Mouse (Mus musculus) frontal cortex, adult (tissue): ENCODE measurements around the gene Lrr1.
A peak's percentile ranks its signal among the peaks of the same experiment; 100 is the strongest.
"Not testable (repeated sequence)": the region's sequence is repeated elsewhere in the genome, so short reads cannot be mapped to it uniquely, and the experiment has no call there.

ENCODE experiments used
- ATAC-seq: cut with Nextera tagmentation; 2 replicates; pipeline ENCODE4 v1.9.2; 2017; ENCODE audit warnings: mild to moderate bottlenecking, moderate library complexity, mixed read lengths; ENCODE audit not compliant: low TSS enrichment

Gene Lrr1

GRCm38 (mm10) chr12:69164904-69165303 lies 3.7 kb upstream of the Lrr1 start:
- ATAC-seq = no peak

GRCm38 (mm10) chr12:69166861-69167581 lies 1.6 kb upstream of the Lrr1 start:
- not testable (repeated sequence) for ATAC-seq

- ATAC-seq = peak; percentile 50; the same call in 1 of the 2 replicates
Observed at GRCm38 (mm10) chr12:69167656-69168460, 756 bp upstream of the Lrr1 start.

GRCm38 (mm10) chr12:69171307-69171706 lies 2.7 kb downstream of the Lrr1 start:
- no peak for ATAC-seq

GRCm38 (mm10) chr12:69175975-69176374 lies 7.4 kb downstream of the Lrr1 start:
- no peak for ATAC-seq

- ATAC-seq = no peak
Observed at GRCm38 (mm10) chr12:69177526-69177925, 8.9 kb downstream of the Lrr1 start.

- ATAC-seq = no peak
Observed at GRCm38 (mm10) chr12:69179371-69179770, 10.8 kb downstream of the Lrr1 start.

- no peak for ATAC-seq
Observed at GRCm38 (mm10) chr12:69181800-69182199, 13.2 kb downstream of the Lrr1 start.

GRCm38 (mm10) chr12:69183583-69184308 lies 15.1 kb downstream of the Lrr1 start, which contains the start of the genes Rpl36al and Mgat2:
TSS of gene Rpl36al (minus strand) at chr12:69184083.
TSS of gene Mgat2 (plus strand) at chr12:69184157.
- peak; percentile 98 for ATAC-seq

GRCm38 (mm10) chr12:69184342-69185295 lies 16.0 kb downstream of the Lrr1 start:
- ATAC-seq = peak; percentile 58

- ATAC-seq = no peak
Observed at GRCm38 (mm10) chr12:69185371-69185770, 16.8 kb downstream of the Lrr1 start.

- no peak for ATAC-seq
Observed at GRCm38 (mm10) chr12:69186811-69187471, 18.3 kb downstream of the Lrr1 start.

GRCm38 (mm10) chr12:69190074-69190473 lies 21.5 kb downstream of the Lrr1 start:
- ATAC-seq = no peak

- ATAC-seq = no peak
Observed at GRCm38 (mm10) chr12:69190522-69190921, 21.9 kb downstream of the Lrr1 start.

GRCm38 (mm10) chr12:69191396-69191795 lies 22.8 kb downstream of the Lrr1 start:
- no peak for ATAC-seq

- no peak for ATAC-seq
Observed at GRCm38 (mm10) chr12:69192637-69193036, 24.0 kb downstream of the Lrr1 start.

- ATAC-seq = peak; percentile 93
Observed at GRCm38 (mm10) chr12:69196444-69197377, 28.1 kb downstream of the Lrr1 start, which contains the start of gene Gm49383. TSS of gene Gm49383 (minus strand) at chr12:69197104.

GRCm38 (mm10) chr12:69197378-69198163 lies 29.0 kb downstream of the Lrr1 start:
- peak; percentile 69 for ATAC-seq
